Mouse (Mus musculus) cortical plate, adult 2 months (tissue): ENCODE results near the gene Rpap1.

ENCODE experiments used
- CTCF ChIP-seq: fragments of 200-500 bp; IDR thresholded peaks from 2 replicates; pipeline ENCODE4 v1.5.1; 2011; ENCODE audit warnings: mild to moderate bottlenecking, control low read depth, low read length; ENCODE audit not compliant: insufficient read depth; ENCODE audit errors: extremely low read depth
- POLR2A ChIP-seq: fragments of 200-500 bp; IDR thresholded peaks from 2 replicates; pipeline ENCODE4 v1.6.1; 2011; ENCODE audit warnings: mild to moderate bottlenecking, low read length, control low read depth; ENCODE audit not compliant: insufficient read depth; ENCODE audit errors: extremely low read depth

DNA sequence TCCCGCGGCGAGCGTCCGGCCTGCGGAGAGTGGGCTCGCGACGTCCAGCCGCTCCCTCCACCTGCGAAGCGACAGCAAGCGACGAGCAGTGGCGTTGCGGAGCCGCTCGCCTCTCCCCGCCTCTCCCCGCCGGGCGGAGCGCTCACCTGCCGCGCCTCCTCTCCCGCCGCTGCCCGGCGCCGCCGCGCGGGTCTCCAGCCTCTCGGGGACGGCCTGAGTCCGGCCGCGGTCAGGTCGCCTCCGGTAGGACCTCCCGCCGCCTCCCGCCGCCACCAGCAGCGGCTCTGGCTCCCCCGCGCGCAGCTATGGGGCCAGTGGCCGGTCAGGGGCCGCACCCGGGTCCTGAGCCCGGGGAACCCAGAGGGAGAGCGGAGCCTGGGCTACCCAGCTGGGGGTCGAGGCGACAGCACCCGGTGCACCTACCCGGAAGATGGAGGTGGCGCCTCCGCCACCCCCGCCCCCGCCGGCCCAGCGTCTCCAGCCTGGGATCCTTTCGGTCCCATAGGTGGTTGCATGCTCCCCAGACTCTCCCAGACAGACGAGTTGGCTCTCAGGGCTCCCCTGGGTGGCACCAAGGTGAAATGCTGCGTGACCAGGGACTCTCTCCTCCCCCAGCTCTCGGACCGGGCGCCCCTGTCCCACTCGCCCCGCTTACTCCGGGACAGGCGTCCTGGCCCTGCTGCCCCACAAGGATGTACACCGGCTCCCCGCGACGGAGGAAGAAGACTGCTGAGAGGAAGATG lies 29.1 kb downstream of the Rpap1 start:
- TF ChIP-seq CTCF (no peak), POLR2A (no peak)
